Mouse (Mus musculus) liver, postnatal 0 days (tissue): ENCODE data around the gene Smg6. TPM values are rescaled to one million over a fixed set of nuclear protein-coding genes. Genes with fewer than 3 reads are reported as not detected.
A peak's percentile ranks its signal among the peaks of the same experiment; 100 is the strongest.

ENCODE experiments used
- ATAC-seq: fragments of 200-750 bp; cut with Nextera tagmentation; 2 replicates; pipeline ENCODE4 v1.8.0; 2017; ENCODE audit warnings: mild to moderate bottlenecking, moderate library complexity
- DNase-seq: peaks from one replicate; pipeline ENCODE4 v3.0.0-alpha.2; 2016
- H3K27ac ChIP-seq: fragments of 300-500 bp; sonication (generic); 2 replicates; pipeline ENCODE4 v1.5.1; 2014; ENCODE audit warnings: antibody characterized with exemption, moderate library complexity, mild to moderate bottlenecking, low read depth
- H3K27me3 ChIP-seq: fragments of 300-500 bp; sonication (generic); 2 replicates; pipeline ENCODE4 v1.6.1; 2014; ENCODE audit warnings: low read length, control low read depth, mixed read lengths; ENCODE audit not compliant: insufficient read depth
- H3K36me3 ChIP-seq: fragments of 300-500 bp; sonication (generic); replicated peaks from 2 replicates; pipeline ENCODE4 v1.6.1; 2014; ENCODE audit warnings: mild to moderate bottlenecking, control low read depth, low read length, moderate library complexity, mixed read lengths; ENCODE audit not compliant: insufficient read depth
- H3K4me1 ChIP-seq: fragments of 300-500 bp; sonication (generic); 2 replicates; pipeline ENCODE4 v1.6.1; 2014; ENCODE audit warnings: antibody characterized with exemption, mild to moderate bottlenecking, control low read depth; ENCODE audit not compliant: insufficient read depth
- H3K4me2 ChIP-seq: fragments of 300-500 bp; sonication (generic); 2 replicates; pipeline ENCODE4 v1.6.1; 2014; ENCODE audit warnings: low read depth, mild to moderate bottlenecking, low read length, moderate library complexity, mixed read lengths
- H3K4me3 ChIP-seq: fragments of 300-500 bp; sonication (generic); 2 replicates; pipeline ENCODE4 v1.5.1; 2014; ENCODE audit warnings: low read depth, low read length
- H3K9ac ChIP-seq: fragments of 300-500 bp; sonication (generic); replicated peaks from 2 replicates; pipeline ENCODE4 v1.6.1; 2014; ENCODE audit warnings: mild to moderate bottlenecking, moderate library complexity
- H3K9me3 ChIP-seq: fragments of 300-500 bp; sonication (generic); 2 replicates; pipeline ENCODE4 v1.6.1; 2016; ENCODE audit warnings: mild to moderate bottlenecking, control low read depth, low read length, mixed read lengths
- CTCF ChIP-seq: sonication (generic); IDR thresholded peaks from 2 replicates; pipeline ENCODE4 v1.5.1; 2016; ENCODE audit warnings: antibody characterized with exemption, low read depth
- EP300 ChIP-seq: IDR thresholded peaks from 2 replicates; pipeline ENCODE4 v1.6.1; 2016; ENCODE audit warnings: antibody characterized with exemption, low read depth, mild to moderate bottlenecking
- WGBS: fragments of 180-500 bp; shearing (Covaris S2); extraction: QIAGEN DNeasy Blood & Tissue Kit; methylation state at CpG from one replicate; pipeline ENCODE4 v1.1.7; 2014; ENCODE audit not compliant: insufficient replicate concordance; 5-methylcytosine and 5-hydroxymethylcytosine counted together
- polyA plus RNA-seq: library from polyadenylated mRNA; unstranded; fragments of >200 nt; fragmentation: Nextera tagmentation; extraction: Ambion mirVana; gene quantifications from 2 replicates; pipeline ENCODE4 v1.2.1, GENCODE M21; 2015

The Smg6 gene
- polyA plus RNA-seq, 1 experiment from 2014 or later: 4.7 TPM

DNA sequence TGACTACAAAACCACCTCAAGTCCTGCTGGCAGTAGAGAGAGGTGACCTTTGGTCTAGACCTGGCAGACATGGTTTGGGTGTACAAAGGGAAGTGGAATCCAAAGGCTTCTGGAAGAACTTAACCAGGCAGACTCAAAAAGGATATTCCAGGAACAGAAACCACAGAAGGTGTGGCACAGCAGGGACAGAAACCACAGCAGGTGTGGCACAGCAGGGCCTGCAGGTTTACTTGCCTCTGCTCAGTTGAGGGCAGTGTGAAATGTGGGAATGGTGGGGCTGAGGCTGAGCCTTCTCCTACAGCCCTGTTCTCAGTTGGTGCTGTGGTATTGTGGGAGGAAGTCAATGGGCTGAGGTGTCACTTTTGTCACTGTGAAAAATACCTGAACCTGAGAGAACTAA is 29.3 kb downstream of the Smg6 start:
- H3K9ac ChIP-seq: no peak overlapping the region
- H3K27ac ChIP-seq: no peak overlapping the region
- H3K4me1 ChIP-seq: peaks cover 10% of the 10 kb centered on the region
- no peaks in the 10 kb centered on the region for H3K9me3 ChIP-seq
- TF ChIP-seq CTCF (no peak), EP300 (no peak)
- DNase-seq: no peak
- no peak for ATAC-seq
- no peak overlapping the region for H3K4me3 ChIP-seq
- H3K27me3 ChIP-seq: no peaks in the 10 kb centered on the region
- H3K4me2 ChIP-seq: no peak overlapping the region
- H3K36me3 ChIP-seq: peaks cover 2% of the 10 kb centered on the region

DNA sequence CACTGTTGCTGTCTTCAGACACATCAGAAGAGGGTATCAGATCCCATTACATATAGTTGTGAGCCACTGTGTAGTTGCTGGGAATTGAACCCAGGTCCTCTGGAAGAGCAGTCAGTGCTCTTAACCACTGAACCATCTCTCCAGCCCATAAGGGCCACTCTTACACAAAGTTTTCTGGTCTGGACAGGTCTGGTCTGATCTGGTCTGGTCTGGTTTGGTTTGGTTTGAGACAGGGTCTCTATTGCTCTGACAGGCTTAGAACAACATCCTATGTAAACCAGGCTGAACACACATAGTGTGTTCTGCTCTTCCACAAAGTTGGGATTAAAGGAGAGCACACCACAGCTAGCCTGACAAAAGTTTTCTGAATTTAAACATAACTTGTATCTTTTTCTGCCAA is 30.4 kb downstream of the Smg6 start:
- TF ChIP-seq EP300: no peak
- H3K4me3 ChIP-seq: no peak overlapping the region
- H3K27me3 ChIP-seq: no peaks in the 10 kb centered on the region
- peaks cover 11% of the 10 kb centered on the region for H3K4me1 ChIP-seq
- no peaks in the 10 kb centered on the region for H3K9me3 ChIP-seq
- peaks cover 2% of the 10 kb centered on the region; the same call in 1 of the 2 replicates for H3K36me3 ChIP-seq
- DNase-seq (no peak), ATAC-seq (no peak)
- no peak overlapping the region for H3K4me2 ChIP-seq
- no peak overlapping the region for H3K27ac ChIP-seq
- no peak overlapping the region for H3K9ac ChIP-seq

DNA sequence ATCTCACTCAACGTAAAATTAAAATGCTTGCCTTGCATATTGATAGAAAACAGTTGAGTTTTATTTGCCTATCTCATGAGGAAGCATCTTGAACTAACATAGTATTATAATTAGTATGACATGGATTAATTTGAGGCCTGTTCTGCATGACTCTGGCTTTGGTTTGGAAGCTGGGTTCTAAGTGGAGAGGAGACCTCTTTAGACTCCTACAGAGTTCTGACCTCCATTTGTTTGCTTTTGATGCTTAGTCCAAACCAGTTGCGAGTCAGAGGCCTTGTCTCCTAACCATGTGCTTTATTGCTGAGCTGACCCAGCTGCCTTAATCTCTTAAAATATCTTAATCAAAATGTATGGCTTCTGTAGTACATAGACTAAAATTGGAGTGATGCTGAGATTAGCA is 32.0 kb downstream of the Smg6 start:
- peaks cover 11% of the 10 kb centered on the region for H3K4me1 ChIP-seq
- no peaks in the 10 kb centered on the region for H3K27me3 ChIP-seq
- no peak overlapping the region for H3K9ac ChIP-seq
- 78% methylated on average over 2 of the region's 2 CpGs for WGBS
- TF ChIP-seq EP300 (no peak), CTCF (no peak)
- no peaks in the 10 kb centered on the region for H3K9me3 ChIP-seq
- H3K27ac ChIP-seq: no peak overlapping the region
- H3K4me3 ChIP-seq: no peak overlapping the region
- ATAC-seq (no peak), DNase-seq (no peak)
- no peak overlapping the region for H3K4me2 ChIP-seq
- peaks cover 2% of the 10 kb centered on the region; the same call in 1 of the 2 replicates for H3K36me3 ChIP-seq

DNA sequence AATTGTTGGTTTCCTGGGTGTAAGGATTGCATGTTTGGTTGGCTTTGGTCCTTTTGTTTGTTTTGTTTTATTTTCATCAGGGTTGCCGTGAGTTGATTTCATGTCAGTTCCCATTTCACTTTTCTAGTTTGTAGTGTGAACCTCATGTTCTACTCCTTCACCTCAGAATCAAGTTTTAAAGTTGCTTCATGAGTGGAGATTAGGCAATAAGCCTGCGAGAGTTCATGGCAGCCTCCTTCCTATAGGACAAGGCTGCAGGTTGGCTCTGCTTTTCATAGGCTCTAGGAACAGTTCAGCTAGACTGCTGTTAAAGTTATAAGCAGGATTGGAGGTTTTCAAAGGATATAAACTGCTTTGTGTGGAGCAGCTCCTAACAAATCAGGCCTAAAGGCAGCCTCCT is 33.9 kb downstream of the Smg6 start:
- Histone ChIP-seq H3K4me2 (no peak overlapping the region), H3K9me3 (no peaks in the 10 kb centered on the region), H3K4me3 (no peak overlapping the region), H3K27me3 (no peaks in the 10 kb centered on the region), H3K4me1 (peaks cover 11% of the 10 kb centered on the region), H3K9ac (no peak overlapping the region), H3K36me3 (peaks cover 2% of the 10 kb centered on the region; the same call in 1 of the 2 replicates), H3K27ac (0 out of 2 replicates have a peak overlapping the region, but pooled peaks have one; percentile 5)
- TF ChIP-seq EP300 (no peak), CTCF (no peak)
- DNase-seq (no peak), ATAC-seq (no peak)
- 52% methylated on average over 2 of the region's 2 CpGs for WGBS

DNA sequence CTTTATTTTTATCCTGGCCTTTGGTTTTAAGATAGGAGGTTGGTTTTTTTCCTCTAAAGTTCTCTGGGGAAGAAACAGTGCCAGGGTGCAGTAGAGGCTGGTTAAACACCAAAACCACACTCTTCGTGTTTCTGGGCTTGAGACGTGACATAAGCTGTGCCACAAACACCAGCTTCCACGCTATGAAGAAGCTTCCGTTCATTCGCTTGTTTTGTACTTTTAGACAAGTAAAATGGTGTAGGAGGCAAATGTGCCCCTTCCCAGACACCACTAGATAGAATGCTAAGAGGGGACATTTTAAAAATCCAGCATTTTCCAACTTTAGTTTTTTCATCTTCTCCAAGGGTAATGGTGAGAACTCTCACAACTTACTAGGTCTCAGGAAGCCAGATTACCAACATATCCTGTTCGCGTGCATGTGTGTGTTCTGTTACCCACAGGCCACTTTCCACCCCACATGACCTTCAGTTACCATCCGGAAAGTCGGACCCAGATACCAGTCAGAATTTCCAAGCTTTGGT is 34.5 kb downstream of the Smg6 start:
- no peak overlapping the region for H3K27ac ChIP-seq
- peaks cover 11% of the 10 kb centered on the region for H3K4me1 ChIP-seq
- 66% methylated on average over 9 of the region's 9 CpGs for WGBS
- H3K9me3 ChIP-seq: no peaks in the 10 kb centered on the region
- TF ChIP-seq CTCF: no peak
- no peak for TF ChIP-seq EP300
- no peaks in the 10 kb centered on the region for H3K27me3 ChIP-seq
- DNase-seq (no peak), ATAC-seq (no peak)
- H3K9ac ChIP-seq: no peak overlapping the region
- H3K36me3 ChIP-seq: peaks cover 2% of the 10 kb centered on the region; the same call in 1 of the 2 replicates
- H3K4me3 ChIP-seq: no peak overlapping the region
- no peak overlapping the region for H3K4me2 ChIP-seq

DNA sequence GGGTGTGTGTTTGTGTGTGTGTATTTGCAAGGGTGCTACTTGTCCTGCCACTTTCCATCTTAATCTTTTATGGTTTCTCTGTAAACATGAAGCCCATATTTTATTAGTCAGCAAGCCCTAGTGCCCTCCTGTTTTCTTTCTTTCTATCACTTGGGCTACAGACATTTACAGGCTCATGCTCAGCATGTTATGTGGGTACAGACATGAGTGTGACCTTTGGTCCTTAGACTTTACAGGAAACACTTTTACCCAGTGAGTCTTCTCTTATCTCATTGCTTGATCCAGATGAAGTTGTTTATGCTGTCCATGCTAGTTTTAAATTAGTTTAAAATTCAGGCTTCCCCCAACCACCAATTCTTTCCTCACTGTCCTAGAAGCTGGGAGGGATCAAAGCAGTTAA is 36.3 kb downstream of the Smg6 start:
- H3K4me2 ChIP-seq: no peak overlapping the region
- H3K9ac ChIP-seq: no peak overlapping the region
- no peak for DNase-seq
- no peaks in the 10 kb centered on the region for H3K36me3 ChIP-seq
- H3K27me3 ChIP-seq: no peaks in the 10 kb centered on the region
- no peak overlapping the region for H3K27ac ChIP-seq
- no peak for TF ChIP-seq CTCF
- TF ChIP-seq EP300: no peak
- H3K9me3 ChIP-seq: no peaks in the 10 kb centered on the region
- H3K4me1 ChIP-seq: peaks cover 11% of the 10 kb centered on the region
- ATAC-seq: no peak
- no peak overlapping the region for H3K4me3 ChIP-seq

DNA sequence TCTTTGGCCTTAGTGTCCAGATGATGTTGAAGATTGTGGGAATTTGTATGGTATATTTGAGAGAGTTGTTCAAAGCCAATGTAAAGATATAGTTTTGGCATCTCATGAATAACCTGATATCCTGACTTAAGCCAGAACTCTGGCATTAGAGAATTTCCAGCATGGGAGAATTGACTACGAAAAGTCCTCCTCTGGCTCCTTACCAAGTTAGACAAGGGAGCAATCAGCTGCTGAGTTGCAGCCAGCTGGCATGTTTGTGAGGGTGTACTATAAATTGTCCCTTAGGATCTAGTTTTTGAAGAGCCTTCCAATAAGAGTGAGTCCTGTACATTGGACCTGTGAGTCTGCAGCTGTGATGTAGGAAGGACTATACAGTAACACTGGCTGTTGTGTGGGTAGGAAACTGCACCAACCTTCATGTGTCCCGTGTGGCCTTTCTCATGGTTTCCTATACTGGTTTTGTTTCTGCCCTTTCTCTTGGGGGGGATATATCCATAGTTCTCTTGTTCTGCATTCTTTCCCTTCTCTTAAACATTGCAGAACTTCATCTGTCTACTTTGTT is 37.3 kb downstream of the Smg6 start:
- H3K9me3 ChIP-seq: no peaks in the 10 kb centered on the region
- no peak overlapping the region for H3K4me3 ChIP-seq
- no peak for DNase-seq
- no peak for TF ChIP-seq EP300
- TF ChIP-seq CTCF: no peak
- H3K4me1 ChIP-seq: peaks cover 11% of the 10 kb centered on the region
- no peak for ATAC-seq
- H3K36me3 ChIP-seq: no peaks in the 10 kb centered on the region
- H3K27ac ChIP-seq: no peak overlapping the region
- 78% methylated on average over 2 of the region's 2 CpGs for WGBS
- no peak overlapping the region for H3K9ac ChIP-seq
- H3K27me3 ChIP-seq: no peaks in the 10 kb centered on the region
- H3K4me2 ChIP-seq: no peak overlapping the region
